In the genomic region with DNA sequence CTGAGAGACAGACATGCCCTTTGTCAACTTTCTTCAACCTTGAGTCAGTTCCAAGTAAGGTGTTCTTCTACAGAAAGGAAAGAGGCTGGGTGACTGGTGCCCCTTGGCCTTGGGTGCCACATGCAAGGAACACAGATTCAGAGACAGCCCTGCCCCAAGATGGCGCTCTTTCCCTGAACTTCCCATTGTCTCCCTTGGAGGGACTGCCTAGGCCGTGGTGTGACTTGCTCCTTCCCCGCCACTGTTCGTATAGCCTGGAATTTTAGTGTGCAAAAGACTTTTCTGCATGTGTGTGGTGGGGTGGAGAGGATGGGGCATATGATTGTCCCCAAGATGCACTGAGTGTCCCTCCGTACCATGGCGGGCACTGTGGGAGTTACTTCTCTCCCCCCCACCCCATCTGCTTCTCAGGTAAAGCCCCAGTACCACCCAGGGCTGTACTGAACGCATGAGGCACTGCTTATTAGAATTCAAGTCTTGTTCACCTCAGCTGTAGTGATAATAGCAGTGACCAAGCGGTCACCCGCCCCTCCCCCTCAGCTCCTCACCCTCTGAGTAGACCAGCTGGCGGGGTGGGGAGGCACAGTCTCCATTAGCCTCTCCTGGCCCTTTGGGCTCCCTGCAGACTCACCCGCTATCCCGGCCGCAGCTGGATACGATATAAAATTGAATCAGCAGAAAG, we compare ENCODE assay signal across 8 mouse cellular contexts.
DNase-seq lines count a peak whose midpoint lies in the region; ATAC-seq and TF ChIP-seq lines count a peak whose summit lies in the region.

No protein-coding gene starts in this region.

- peak; percentile 47 for TF ChIP-seq CTCF in heart, postnatal 0 days (IDR thresholded peaks at IDR 0.05; ENCODE audit: low read depth)

- 59% methylated on average over 14 of the region's 14 CpGs for WGBS in forebrain, embryonic 11.5 days
- 65% methylated on average over 14 of the region's 14 CpGs for WGBS in heart, postnatal 0 days

- H3K36me3 ChIP-seq in forebrain, embryonic 11.5 days (ENCODE audit: control insufficient read depth, insufficient read depth, low read length): no peaks in the 10 kb centered on the region
- H3K36me3 ChIP-seq in heart, postnatal 0 days (replicated peaks; ENCODE audit: control insufficient read depth, insufficient read depth, low read length): no peaks in the 10 kb centered on the region

- TF ChIP-seq EP300 in heart, postnatal 0 days (IDR thresholded peaks at IDR 0.05; ENCODE audit: low read depth): no peak

- peak; percentile 91 for ATAC-seq in forebrain, embryonic 11.5 days (replicated peaks; ENCODE audit: low FRiP score)
- peak; percentile 14; the same call in 1 of the 2 replicates for ATAC-seq in heart, postnatal 0 days (ENCODE audit: insufficient read depth, low read depth)
- ATAC-seq in megakaryocyte progenitor cell, adult 5-6 weeks (replicated peaks; ENCODE audit: poor library complexity): peak; percentile 80

- no peaks in the 10 kb centered on the region; the same call in 1 of the 2 replicates for H3K9me3 ChIP-seq in forebrain, embryonic 11.5 days (ENCODE audit: control insufficient read depth, low read length)
- peaks cover 16% of the 10 kb centered on the region for H3K9me3 ChIP-seq in heart, postnatal 0 days (replicated peaks; ENCODE audit: control insufficient read depth, low read length)

- H3K4me3 ChIP-seq in forebrain, embryonic 11.5 days (ENCODE audit: low read depth, low read length): no peak overlapping the region
- no peak overlapping the region for H3K4me3 ChIP-seq in heart, postnatal 0 days (ENCODE audit: low read depth, low read length)

- H3K4me1 ChIP-seq in forebrain, embryonic 11.5 days (replicated peaks; ENCODE audit: control insufficient read depth, insufficient read depth, low read length): 0 out of 2 replicates have a peak, but pooled peaks cover 5% of the 10 kb centered on the region
- no peaks in the 10 kb centered on the region for H3K4me1 ChIP-seq in heart, postnatal 0 days (ENCODE audit: control insufficient read depth, insufficient read depth)

- 0 out of 2 replicates have a peak overlapping the region, but pooled peaks have one; percentile 21 for H3K4me2 ChIP-seq in forebrain, embryonic 11.5 days (ENCODE audit: low read depth, low read length, severe bottlenecking)
- H3K4me2 ChIP-seq in heart, postnatal 0 days (ENCODE audit: low read depth, low read length): no peak overlapping the region

- peak overlapping the region; percentile 13 for H3K27ac ChIP-seq in forebrain, embryonic 11.5 days (ENCODE audit: low read depth, low read length)
- no peak overlapping the region for H3K27ac ChIP-seq in heart, postnatal 0 days (ENCODE audit: low read depth)

- no peaks in the 10 kb centered on the region for H3K27me3 ChIP-seq in forebrain, embryonic 11.5 days (ENCODE audit: control insufficient read depth, insufficient read depth, low read length)
- no peaks in the 10 kb centered on the region for H3K27me3 ChIP-seq in heart, postnatal 0 days (ENCODE audit: control insufficient read depth, insufficient read depth, low read length)

- no peak overlapping the region for H3K9ac ChIP-seq in forebrain, embryonic 11.5 days (ENCODE audit: low read length)
- H3K9ac ChIP-seq in heart, postnatal 0 days (replicated peaks; ENCODE audit: low read depth, low read length): no peak overlapping the region

- DNase-seq in cerebellum, postnatal 14 days: peak; percentile 27 to 41
- DNase-seq in cerebellum, adult 8-10 months: no peak
- peak; percentile 66 for DNase-seq in ZHBTc4 (ENCODE audit: low read depth, low spot score)
- DNase-seq in forebrain, embryonic 11.5 days (ENCODE audit: low spot score): peak; percentile 74
- peak; percentile 23 for DNase-seq in heart, postnatal 0 days (ENCODE audit: low spot score)
- DNase-seq in kidney, postnatal 36 days: peak; percentile 8 to 64
- DNase-seq in testis, postnatal 10 days (ENCODE audit: low spot score): peak; percentile 62

Comparison
In these comparisons a context has a peak if more than half of its experiments do, and no peak if none do; other contexts are left out.
1. ATAC-seq: peak in every context shown above with its lines; median percentile 91 in forebrain, embryonic 11.5 days; 80 in megakaryocyte progenitor cell, adult 5-6 weeks; 14 in heart, postnatal 0 days.